Mouse (Mus musculus) natural killer cell, adult 2 months (primary cell): ENCODE measurements around the gene Rgs19.

Experiments used
- DNase-seq, 2 experiments: peaks; one replicate each; pipeline ENCODE4 v3.0.0; 2022; ENCODE audit warnings: low spot score in 2 of 2

Rgs19 gene

GRCm38 (mm10) chr2:181683381-181683780 is 10.4 kb downstream of the Rgs19 start:
- no peak for DNase-seq

GRCm38 (mm10) chr2:181681978-181682377 is 11.8 kb downstream of the Rgs19 start:
- DNase-seq = no peak

GRCm38 (mm10) chr2:181680716-181681117 is 13.1 kb downstream of the Rgs19 start:
- no peak for DNase-seq

GRCm38 (mm10) chr2:181679951-181680715 is 13.6 kb downstream of the Rgs19 start, which contains the start of gene Tcea2:
Gene Tcea2 (plus strand): TSS chr2:181680310.
- DNase-seq = peak; percentile 59 to 67

- DNase-seq = peak; percentile 71 to 80
These were observed 15.0 kb downstream of the Rgs19 start for GRCm38 (mm10) chr2:181678780-181679179.

- DNase-seq = no peak
These were observed 16.1 kb downstream of the Rgs19 start for GRCm38 (mm10) chr2:181677755-181678098.

GRCm38 (mm10) chr2:181677096-181677754 is 16.6 kb downstream of the Rgs19 start:
- DNase-seq = no peak

GRCm38 (mm10) chr2:181676424-181676823 is 17.4 kb downstream of the Rgs19 start:
- no peak for DNase-seq

- no peak for DNase-seq
These were observed 18.3 kb downstream of the Rgs19 start for GRCm38 (mm10) chr2:181675454-181675853.

- DNase-seq = no peak
These were observed 18.8 kb downstream of the Rgs19 start for GRCm38 (mm10) chr2:181674934-181675333.

GRCm38 (mm10) chr2:181673501-181673900 is 20.3 kb downstream of the Rgs19 start:
- no peak for DNase-seq

GRCm38 (mm10) chr2:181671984-181672383 is 21.8 kb downstream of the Rgs19 start:
- DNase-seq = no peak

- no peak for DNase-seq
These were observed 22.5 kb downstream of the Rgs19 start, which contains the start of gene Sox18 for GRCm38 (mm10) chr2:181671326-181671725. Gene Sox18 (minus strand): TSS chr2:181671640.

- DNase-seq = no peak
These were observed 22.9 kb downstream of the Rgs19 start for GRCm38 (mm10) chr2:181670913-181671311.

- no peak for DNase-seq
These were observed 23.4 kb downstream of the Rgs19 start for GRCm38 (mm10) chr2:181670285-181670912.

- no peak for DNase-seq
These were observed 30.5 kb downstream of the Rgs19 start for GRCm38 (mm10) chr2:181663298-181663630.

GRCm38 (mm10) chr2:181662620-181663297 is 31.0 kb downstream of the Rgs19 start:
- no peak for DNase-seq

GRCm38 (mm10) chr2:181659609-181660055 is 34.1 kb downstream of the Rgs19 start:
- peak; percentile 75 to 79 for DNase-seq

GRCm38 (mm10) chr2:181658930-181659555 is 34.7 kb downstream of the Rgs19 start:
- DNase-seq = peak in 1 of 2 experiments; percentile 16

GRCm38 (mm10) chr2:181658528-181658927 is 35.2 kb downstream of the Rgs19 start:
- DNase-seq = no peak

GRCm38 (mm10) chr2:181657441-181657840 is 36.3 kb downstream of the Rgs19 start:
- DNase-seq = no peak

- DNase-seq = no peak
These were observed 37.0 kb downstream of the Rgs19 start, which contains the start of gene Gm29797 for GRCm38 (mm10) chr2:181656734-181657133. Gene Gm29797 (plus strand): TSS chr2:181657034.
